Mouse (Mus musculus): Measurements from ENCODE around the gene Sox5. TPM values are rescaled to one million over a fixed set of nuclear protein-coding genes. Genes with fewer than 3 reads are reported as not detected.

Sox5 gene
- polyA plus RNA-seq, 1 experiment from 2014 or later, result 34.6 TPM

DNA sequence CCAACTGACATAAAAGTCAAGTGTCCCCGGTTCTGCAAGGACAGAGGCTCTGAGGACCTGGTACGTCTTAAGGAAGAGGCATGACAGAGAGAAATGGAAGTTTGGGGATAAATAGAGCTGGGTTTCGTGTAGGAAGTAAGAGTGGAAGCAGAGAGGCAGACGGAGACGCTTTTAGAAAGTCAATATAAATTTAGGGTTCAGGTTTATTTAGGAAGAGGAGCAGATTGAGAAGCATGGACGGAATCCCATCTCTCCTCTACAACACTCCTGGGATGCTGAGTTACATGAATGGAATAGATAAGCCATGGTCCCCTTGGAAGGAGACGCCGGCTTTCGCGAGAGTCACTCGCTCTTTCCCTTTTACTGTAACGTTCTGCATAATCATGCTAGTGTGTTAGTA lies 623.1 kb downstream of the Sox5 start:
- Histone ChIP-seq H3K9me3 (ENCODE audit: control insufficient read depth, low read length) (no peaks in the 10 kb centered on the region), H3K4me1 (ENCODE audit: control insufficient read depth, insufficient read depth, low read length) (peaks cover 7% of the 10 kb centered on the region; the same call in 1 of the 2 replicates), H3K4me2 (ENCODE audit: low read depth, low read length) (no peak overlapping the region), H3K36me3 (ENCODE audit: control insufficient read depth, insufficient read depth, low read length) (no peaks in the 10 kb centered on the region), H3K27me3 (ENCODE audit: control insufficient read depth, insufficient read depth, low read length) (no peaks in the 10 kb centered on the region), H3K4me3 (ENCODE audit: low read depth, low read length) (no peak overlapping the region), H3K27ac (ENCODE audit: low read depth, low read length) (no peak overlapping the region), H3K9ac (replicated peaks; ENCODE audit: low read depth, low read length) (no peak overlapping the region)
- no peak for ATAC-seq (ENCODE audit: low read depth)
- 95% methylated on average over 12 of the region's 12 CpGs for WGBS

DNA sequence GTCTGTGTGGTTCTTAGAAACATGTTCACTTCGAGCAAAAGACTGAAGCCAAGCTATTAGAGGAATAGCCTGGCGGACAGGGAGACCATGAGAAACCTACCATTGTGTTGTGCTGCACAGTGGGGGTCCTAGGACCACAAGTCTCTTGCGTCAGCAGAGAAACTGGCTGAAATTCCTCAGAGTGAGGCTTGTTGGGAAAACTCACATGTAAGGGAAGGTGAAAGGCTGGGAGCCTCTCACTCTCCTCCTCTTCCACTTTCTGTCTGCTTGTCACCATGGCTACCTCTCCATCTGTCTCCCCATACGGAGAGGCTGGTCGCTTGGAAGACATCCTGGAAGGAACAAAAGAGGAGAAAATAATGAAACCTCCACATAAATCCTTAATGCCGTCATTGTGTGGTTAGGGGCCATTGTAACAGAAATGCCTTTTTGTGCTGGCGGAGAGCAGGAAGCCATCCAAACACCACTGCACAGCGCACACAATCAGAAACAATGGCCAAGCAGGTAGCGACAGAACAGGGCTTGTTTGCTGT lies 626.8 kb downstream of the Sox5 start:
- H3K4me1 ChIP-seq (ENCODE audit: control insufficient read depth, insufficient read depth, low read length), result peaks cover 11% of the 10 kb centered on the region; the same call in 1 of the 2 replicates
- H3K27me3 ChIP-seq (ENCODE audit: control insufficient read depth, insufficient read depth, low read length), result no peaks in the 10 kb centered on the region
- H3K9ac ChIP-seq (replicated peaks; ENCODE audit: low read depth, low read length), result no peak overlapping the region
- H3K27ac ChIP-seq (ENCODE audit: low read depth, low read length), result peak overlapping the region; percentile 31; the same call in 1 of the 2 replicates
- no peak overlapping the region for H3K4me3 ChIP-seq (ENCODE audit: low read depth, low read length)
- H3K9me3 ChIP-seq (ENCODE audit: control insufficient read depth, low read length), result no peaks in the 10 kb centered on the region
- H3K36me3 ChIP-seq (ENCODE audit: control insufficient read depth, insufficient read depth, low read length), result no peaks in the 10 kb centered on the region
- ATAC-seq (ENCODE audit: low read depth), result peak; percentile 80; the same call in 1 of the 2 replicates
- 11% methylated on average over 9 of the region's 9 CpGs for WGBS
- no peak overlapping the region; the same call in 1 of the 2 replicates for H3K4me2 ChIP-seq (ENCODE audit: low read depth, low read length)

DNA sequence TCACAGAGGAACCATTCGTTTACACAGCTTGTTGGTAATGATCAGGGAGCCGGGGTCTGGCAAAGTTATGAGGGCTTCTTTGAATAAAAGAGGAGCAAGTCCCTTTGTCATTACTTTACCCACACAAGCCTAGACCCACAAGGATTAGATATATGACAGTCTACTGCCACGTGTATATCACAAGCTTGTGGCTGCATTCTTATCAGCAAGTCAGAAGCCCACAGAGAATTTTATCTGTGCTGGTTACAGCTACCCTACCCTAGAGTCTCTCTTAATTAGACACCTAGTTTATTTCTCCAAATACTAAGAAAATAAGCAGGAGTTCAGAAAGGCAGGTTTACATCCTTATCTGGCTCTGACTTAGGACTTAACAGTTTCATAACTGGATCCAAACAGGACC lies 629.8 kb downstream of the Sox5 start:
- no peak for ATAC-seq (ENCODE audit: low read depth)
- no peak overlapping the region for H3K4me3 ChIP-seq (ENCODE audit: low read depth, low read length)
- no peaks in the 10 kb centered on the region for H3K9me3 ChIP-seq (ENCODE audit: control insufficient read depth, low read length)
- H3K4me2 ChIP-seq (ENCODE audit: low read depth, low read length), result no peak overlapping the region
- H3K4me1 ChIP-seq (ENCODE audit: control insufficient read depth, insufficient read depth, low read length), result peaks cover 11% of the 10 kb centered on the region; the same call in 1 of the 2 replicates
- H3K9ac ChIP-seq (replicated peaks; ENCODE audit: low read depth, low read length), result no peak overlapping the region
- no peak overlapping the region for H3K27ac ChIP-seq (ENCODE audit: low read depth, low read length)
- WGBS, result 6% methylated on average over 3 of the region's 3 CpGs
- H3K27me3 ChIP-seq (ENCODE audit: control insufficient read depth, insufficient read depth, low read length), result no peaks in the 10 kb centered on the region
- no peaks in the 10 kb centered on the region for H3K36me3 ChIP-seq (ENCODE audit: control insufficient read depth, insufficient read depth, low read length)

DNA sequence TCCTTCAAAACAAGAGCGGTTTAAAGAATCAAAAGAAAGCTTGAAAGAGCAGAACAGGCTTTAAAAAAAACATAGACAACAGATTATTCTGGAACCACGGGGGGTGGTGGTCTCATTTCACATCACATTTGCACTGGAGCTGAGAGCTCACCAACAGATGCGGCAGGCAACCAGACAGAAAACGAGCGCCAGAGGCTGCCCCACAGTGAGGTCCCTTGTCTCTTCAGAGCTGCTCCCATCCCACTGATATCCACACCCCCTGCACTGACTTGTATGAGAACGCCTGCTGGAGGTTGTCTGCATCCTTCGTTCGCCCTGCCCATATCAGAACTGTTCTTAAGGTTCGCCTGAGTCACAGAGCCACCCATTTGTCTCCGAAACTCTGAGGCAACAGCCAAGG lies 630.7 kb downstream of the Sox5 start:
- WGBS, result 26% methylated on average over 10 of the region's 10 CpGs
- Histone ChIP-seq H3K4me3 (ENCODE audit: low read depth, low read length) (no peak overlapping the region), H3K9ac (replicated peaks; ENCODE audit: low read depth, low read length) (no peak overlapping the region), H3K4me2 (ENCODE audit: low read depth, low read length) (peak overlapping the region; percentile 11; the same call in 1 of the 2 replicates), H3K27ac (ENCODE audit: low read depth, low read length) (no peak overlapping the region; the same call in 1 of the 2 replicates), H3K9me3 (ENCODE audit: control insufficient read depth, low read length) (no peaks in the 10 kb centered on the region), H3K27me3 (ENCODE audit: control insufficient read depth, insufficient read depth, low read length) (no peaks in the 10 kb centered on the region), H3K36me3 (ENCODE audit: control insufficient read depth, insufficient read depth, low read length) (no peaks in the 10 kb centered on the region), H3K4me1 (ENCODE audit: control insufficient read depth, insufficient read depth, low read length) (peaks cover 11% of the 10 kb centered on the region; the same call in 1 of the 2 replicates)
- no peak for ATAC-seq (ENCODE audit: low read depth)

DNA sequence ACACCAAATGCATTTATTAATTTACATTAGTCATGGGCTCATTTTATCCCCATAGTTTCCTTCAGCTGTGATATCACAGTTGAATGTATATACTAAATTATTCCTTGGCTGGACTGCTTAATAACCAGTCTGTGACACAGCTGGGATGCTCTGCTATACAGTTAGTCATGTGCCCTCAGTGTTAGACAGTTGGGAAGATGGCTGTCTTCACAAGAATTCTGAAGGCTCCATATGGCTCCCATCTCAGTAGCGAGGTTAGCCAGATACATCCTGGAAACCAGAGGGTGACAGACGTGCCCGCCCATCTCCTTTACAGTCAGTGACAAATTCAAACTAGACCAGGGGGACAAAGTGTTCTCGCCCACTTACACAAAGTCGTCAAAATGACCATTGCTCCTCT lies 644.4 kb downstream of the Sox5 start:
- H3K4me1 ChIP-seq (ENCODE audit: control insufficient read depth, insufficient read depth, low read length), result no peaks in the 10 kb centered on the region
- H3K9me3 ChIP-seq (ENCODE audit: control insufficient read depth, low read length), result no peaks in the 10 kb centered on the region
- H3K4me2 ChIP-seq (ENCODE audit: low read depth, low read length), result no peak overlapping the region
- no peak overlapping the region for H3K4me3 ChIP-seq (ENCODE audit: low read depth, low read length)
- H3K9ac ChIP-seq (replicated peaks; ENCODE audit: low read depth, low read length), result no peak overlapping the region
- WGBS, result 94% methylated on average over 5 of the region's 5 CpGs
- H3K27me3 ChIP-seq (ENCODE audit: control insufficient read depth, insufficient read depth, low read length), result no peaks in the 10 kb centered on the region
- H3K36me3 ChIP-seq (ENCODE audit: control insufficient read depth, insufficient read depth, low read length), result no peaks in the 10 kb centered on the region
- no peak overlapping the region for H3K27ac ChIP-seq (ENCODE audit: low read depth, low read length)
- ATAC-seq (ENCODE audit: low read depth), result no peak

DNA sequence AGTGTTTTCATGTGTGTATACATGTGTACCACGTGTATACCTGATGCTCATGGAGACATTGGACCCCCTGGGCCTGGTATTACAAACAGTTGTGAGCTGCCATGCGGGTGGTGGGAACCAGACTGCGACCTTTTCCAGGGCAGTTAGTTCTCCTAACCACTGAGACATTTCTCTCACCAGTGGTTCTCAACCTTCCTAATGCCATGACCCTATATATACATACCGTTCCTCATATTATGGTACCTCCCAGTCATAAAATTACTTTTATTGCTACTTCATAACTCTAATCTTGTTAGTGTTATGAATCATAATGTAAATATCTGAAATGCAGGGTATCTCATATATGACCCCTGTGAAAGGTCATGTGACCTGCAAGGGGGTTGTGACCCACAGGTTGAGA lies 644.9 kb downstream of the Sox5 start:
- Histone ChIP-seq H3K9me3 (ENCODE audit: control insufficient read depth, low read length) (no peaks in the 10 kb centered on the region), H3K36me3 (ENCODE audit: control insufficient read depth, insufficient read depth, low read length) (no peaks in the 10 kb centered on the region), H3K27ac (ENCODE audit: low read depth, low read length) (no peak overlapping the region), H3K27me3 (ENCODE audit: control insufficient read depth, insufficient read depth, low read length) (no peaks in the 10 kb centered on the region), H3K4me3 (ENCODE audit: low read depth, low read length) (no peak overlapping the region), H3K9ac (replicated peaks; ENCODE audit: low read depth, low read length) (no peak overlapping the region), H3K4me1 (ENCODE audit: control insufficient read depth, insufficient read depth, low read length) (no peaks in the 10 kb centered on the region), H3K4me2 (ENCODE audit: low read depth, low read length) (no peak overlapping the region)
- ATAC-seq (ENCODE audit: low read depth), result no peak
- WGBS, result 88% methylated on average over 4 of the region's 4 CpGs

DNA sequence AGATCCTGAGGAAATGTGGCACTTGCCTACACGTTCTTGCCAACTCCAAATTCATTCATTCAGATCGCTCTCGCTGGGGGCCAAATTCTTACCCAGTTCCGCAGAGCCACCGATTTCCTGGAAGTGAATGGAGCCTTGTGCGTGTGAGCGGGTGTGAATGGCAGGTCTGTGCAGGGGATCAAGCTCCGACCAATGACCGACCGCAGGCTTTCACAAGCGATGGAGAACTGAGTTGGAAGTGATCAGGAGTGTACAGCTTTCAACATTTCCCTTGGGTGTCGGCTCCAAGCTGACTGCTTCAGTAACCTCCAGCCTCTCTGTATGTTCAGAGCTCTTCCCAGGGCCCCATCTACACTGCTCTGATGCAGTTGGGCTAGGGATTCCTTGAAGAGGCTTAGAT lies 651.9 kb downstream of the Sox5 start:
- H3K9me3 ChIP-seq (ENCODE audit: control insufficient read depth, low read length), result no peaks in the 10 kb centered on the region
- H3K9ac ChIP-seq (replicated peaks; ENCODE audit: low read depth, low read length), result no peak overlapping the region
- H3K4me1 ChIP-seq (ENCODE audit: control insufficient read depth, insufficient read depth, low read length), result no peaks in the 10 kb centered on the region; the same call in 1 of the 2 replicates
- H3K4me2 ChIP-seq (ENCODE audit: low read depth, low read length), result no peak overlapping the region
- no peaks in the 10 kb centered on the region for H3K27me3 ChIP-seq (ENCODE audit: control insufficient read depth, insufficient read depth, low read length)
- no peak for ATAC-seq (ENCODE audit: low read depth)
- no peak overlapping the region for H3K4me3 ChIP-seq (ENCODE audit: low read depth, low read length)
- WGBS, result 91% methylated on average over 12 of the region's 12 CpGs
- no peak overlapping the region for H3K27ac ChIP-seq (ENCODE audit: low read depth, low read length)
- no peaks in the 10 kb centered on the region for H3K36me3 ChIP-seq (ENCODE audit: control insufficient read depth, insufficient read depth, low read length)

DNA sequence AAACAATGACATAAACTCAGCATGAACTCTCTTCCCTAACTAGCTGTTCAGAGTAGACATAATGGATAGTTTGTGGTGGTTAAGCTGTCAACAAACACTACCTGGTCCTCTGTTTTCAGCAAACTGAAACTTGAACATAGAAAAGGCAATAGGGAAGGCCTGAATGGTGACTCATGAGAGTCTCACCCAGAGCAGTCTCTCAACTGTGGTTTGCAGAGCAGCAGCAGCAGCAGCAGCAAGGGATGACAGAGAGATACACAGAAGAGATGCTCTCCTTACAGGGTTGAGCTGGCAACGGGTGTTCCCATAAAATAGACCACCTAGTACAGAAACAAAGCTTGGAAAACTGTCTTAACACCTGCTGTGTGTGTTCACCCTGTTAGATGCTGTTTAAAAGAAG lies 661.8 kb downstream of the Sox5 start:
- H3K4me3 ChIP-seq (ENCODE audit: low read depth, low read length), result no peak overlapping the region
- WGBS, result 86% methylated on average over 1 of the region's 1 CpGs

DNA sequence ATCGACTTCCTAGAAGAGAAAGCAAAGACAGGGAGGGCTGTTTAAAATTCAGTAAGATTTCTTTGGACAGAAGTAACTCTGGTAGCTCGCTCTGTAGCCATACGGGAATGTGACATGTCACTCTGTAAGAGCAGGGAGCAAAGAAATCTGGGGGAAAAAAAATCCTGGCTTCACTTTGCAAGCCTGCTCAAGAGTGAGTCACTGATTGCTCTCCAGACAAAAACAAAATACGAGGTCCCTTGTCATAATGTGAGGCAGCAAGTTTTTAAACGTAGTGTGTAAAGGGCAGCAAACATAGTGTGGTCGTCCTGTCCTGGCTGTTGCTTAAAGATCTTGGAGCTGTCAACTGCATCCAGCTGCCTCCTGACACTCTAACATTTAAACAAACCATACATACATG lies 665.1 kb downstream of the Sox5 start:
- Histone ChIP-seq H3K27ac (ENCODE audit: low read depth, low read length) (no peak overlapping the region), H3K4me1 (ENCODE audit: control insufficient read depth, insufficient read depth, low read length) (no peaks in the 10 kb centered on the region), H3K4me2 (ENCODE audit: low read depth, low read length) (no peak overlapping the region), H3K9ac (replicated peaks; ENCODE audit: low read depth, low read length) (no peak overlapping the region), H3K4me3 (ENCODE audit: low read depth, low read length) (no peak overlapping the region), H3K27me3 (ENCODE audit: control insufficient read depth, insufficient read depth, low read length) (no peaks in the 10 kb centered on the region), H3K9me3 (ENCODE audit: control insufficient read depth, low read length) (no peaks in the 10 kb centered on the region), H3K36me3 (ENCODE audit: control insufficient read depth, insufficient read depth, low read length) (no peaks in the 10 kb centered on the region)
- no peak for ATAC-seq (ENCODE audit: low read depth)
- 88% methylated on average over 6 of the region's 6 CpGs for WGBS

More for the DNA sequence above, 661.8 kb downstream of the Sox5 start:
- H3K9ac ChIP-seq (replicated peaks; ENCODE audit: low read depth, low read length), result no peak overlapping the region
- no peak for ATAC-seq (ENCODE audit: low read depth)
- no peaks in the 10 kb centered on the region for H3K4me1 ChIP-seq (ENCODE audit: control insufficient read depth, insufficient read depth, low read length)
- H3K27ac ChIP-seq (ENCODE audit: low read depth, low read length), result no peak overlapping the region
- H3K27me3 ChIP-seq (ENCODE audit: control insufficient read depth, insufficient read depth, low read length), result no peaks in the 10 kb centered on the region
- H3K36me3 ChIP-seq (ENCODE audit: control insufficient read depth, insufficient read depth, low read length), result no peaks in the 10 kb centered on the region
- H3K4me2 ChIP-seq (ENCODE audit: low read depth, low read length), result no peak overlapping the region
- no peaks in the 10 kb centered on the region for H3K9me3 ChIP-seq (ENCODE audit: control insufficient read depth, low read length)
